Mouse (Mus musculus): ENCODE results near the gene Fam234b. TPM values are rescaled to one million over a fixed set of nuclear protein-coding genes. Genes with fewer than 3 reads are reported as not detected.

The Fam234b gene
- polyA plus RNA-seq, 1 experiment from 2014 or later: 7.9 TPM

DNA sequence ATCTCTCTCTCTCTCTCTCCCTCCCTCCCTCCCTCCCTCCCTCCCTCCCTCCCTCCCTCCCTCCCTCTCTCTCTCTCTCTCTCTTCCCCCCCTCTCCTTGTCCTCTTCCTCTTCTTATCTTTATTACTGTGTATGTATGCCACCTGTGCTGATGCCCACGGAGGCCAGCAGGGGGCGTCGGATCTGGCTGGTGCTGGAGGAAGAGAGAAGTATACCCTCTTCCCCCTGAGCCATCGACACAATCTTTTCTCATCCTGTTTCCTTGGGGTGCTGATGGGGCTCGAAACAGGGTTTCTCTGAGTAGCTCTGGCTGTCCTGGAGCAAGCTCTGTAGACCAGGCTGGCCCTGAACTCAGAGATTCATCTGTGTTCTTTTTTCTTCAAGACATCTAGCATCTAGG lies 14.9 kb upstream of the Fam234b start:
- H3K27ac ChIP-seq (replicated peaks in 1 of 2; ENCODE audit: control insufficient read depth in 1 of 2, insufficient read depth in 1 of 2, low read depth in 2 of 2, low read length in 2 of 2): no peak overlapping the region
- 38% methylated on average over 5 of the region's 5 CpGs for WGBS
- no peak for ATAC-seq (ENCODE audit: insufficient number of reproducible peaks, insufficient read depth, low FRiP score, low read depth)

DNA sequence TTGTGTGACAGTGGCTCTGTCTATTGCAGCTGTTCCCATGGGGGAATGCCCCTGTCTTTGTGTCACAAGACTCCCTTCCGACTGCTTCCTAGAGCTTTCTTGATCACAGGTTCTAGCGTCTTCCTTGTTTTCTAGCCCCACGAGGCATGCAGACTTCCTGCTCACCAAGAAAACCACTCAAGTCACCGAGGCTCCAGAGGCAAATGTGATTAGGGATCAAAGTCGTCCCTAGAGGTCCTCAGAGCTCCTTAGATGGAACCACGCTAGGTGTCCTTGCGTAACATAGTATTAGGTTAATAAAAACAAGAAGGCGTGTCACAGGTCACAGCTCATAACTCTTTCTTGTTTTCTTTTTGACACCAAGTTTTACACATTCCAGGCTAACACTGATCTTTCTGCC lies 13.8 kb upstream of the Fam234b start:
- no peak overlapping the region for H3K9ac ChIP-seq (ENCODE audit: low read length)
- H3K9me3 ChIP-seq (ENCODE audit: control insufficient read depth, low read length): no peaks in the 10 kb centered on the region
- H3K27me3 ChIP-seq (ENCODE audit: control insufficient read depth, insufficient read depth, low read length): no peaks in the 10 kb centered on the region
- no peak overlapping the region for H3K4me3 ChIP-seq (ENCODE audit: control insufficient read depth in 1 of 2, insufficient read depth in 1 of 2, low read depth in 1 of 2, low read length in 2 of 2)
- 31% methylated on average over 8 of the region's 8 CpGs for WGBS
- no peak for ATAC-seq (ENCODE audit: insufficient number of reproducible peaks, insufficient read depth, low FRiP score, low read depth)
- H3K27ac ChIP-seq (replicated peaks in 1 of 2; ENCODE audit: control insufficient read depth in 1 of 2, insufficient read depth in 1 of 2, low read depth in 2 of 2, low read length in 2 of 2): no peak overlapping the region
- no peak overlapping the region for H3K4me2 ChIP-seq (ENCODE audit: low read length)
- peaks cover 0 to 2% of the 10 kb centered on the region in 2 experiments; a peak in 1 of 4 replicates for H3K4me1 ChIP-seq (ENCODE audit: control insufficient read depth in 2 of 2, insufficient read depth in 2 of 2, low read length in 2 of 2)
- no peaks in the 10 kb centered on the region for H3K36me3 ChIP-seq (ENCODE audit: control insufficient read depth, insufficient read depth, low read length)

More for the DNA sequence above, 14.9 kb upstream of the Fam234b start:
- no peak overlapping the region for H3K4me2 ChIP-seq (ENCODE audit: low read length)
- H3K27me3 ChIP-seq (ENCODE audit: control insufficient read depth, insufficient read depth, low read length): no peaks in the 10 kb centered on the region
- no peak overlapping the region for H3K9ac ChIP-seq (ENCODE audit: low read length)
- no peaks in the 10 kb centered on the region for H3K36me3 ChIP-seq (ENCODE audit: control insufficient read depth, insufficient read depth, low read length)
- H3K4me3 ChIP-seq (ENCODE audit: control insufficient read depth in 1 of 2, insufficient read depth in 1 of 2, low read depth in 1 of 2, low read length in 2 of 2): no peak overlapping the region
- H3K9me3 ChIP-seq (ENCODE audit: control insufficient read depth, low read length): no peaks in the 10 kb centered on the region
- H3K4me1 ChIP-seq (ENCODE audit: control insufficient read depth in 2 of 2, insufficient read depth in 2 of 2, low read length in 2 of 2): peaks cover 0 to 2% of the 10 kb centered on the region in 2 experiments; a peak in 1 of 4 replicates

DNA sequence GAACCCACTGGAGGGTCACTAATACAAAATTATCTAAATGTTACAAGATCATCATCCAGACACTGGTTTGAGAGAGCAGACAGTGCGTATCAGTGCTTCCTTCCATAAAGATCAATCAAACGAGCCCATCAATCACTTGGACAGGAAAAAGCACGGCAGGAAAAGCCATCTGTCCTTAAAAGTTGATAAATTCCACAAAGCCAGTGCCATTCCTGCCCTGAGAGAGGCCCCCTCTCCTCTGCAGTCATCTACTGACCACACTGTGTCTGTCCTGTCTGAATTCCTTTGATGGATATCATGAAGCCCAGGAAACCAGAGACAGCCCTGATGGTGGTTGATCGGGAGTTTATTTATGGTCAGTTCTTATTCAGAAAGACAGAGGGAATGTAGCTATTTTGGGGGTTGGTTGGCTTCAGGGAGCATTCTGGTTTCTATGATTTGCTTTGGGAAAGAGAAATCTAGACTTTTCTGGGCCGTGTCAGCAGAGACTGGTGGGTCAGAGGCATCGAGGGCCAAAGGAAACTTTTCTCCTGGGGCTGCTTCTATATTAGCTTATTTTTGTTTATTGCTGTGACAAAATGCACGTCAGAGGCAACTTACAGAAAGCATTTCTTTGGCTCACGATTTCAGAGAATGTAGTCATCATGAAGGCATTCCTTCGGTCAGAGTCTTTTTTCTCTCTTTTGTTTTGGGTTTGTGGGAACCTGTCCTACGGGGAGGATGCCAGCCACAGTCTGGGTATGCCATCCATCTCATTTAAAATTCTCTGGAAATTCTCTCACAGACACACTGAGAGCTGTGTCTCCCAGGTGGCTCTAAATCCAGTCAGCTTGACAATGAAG lies 10.5 kb upstream of the Fam234b start:
- H3K9ac ChIP-seq (ENCODE audit: low read length): no peak overlapping the region
- no peak overlapping the region for H3K27ac ChIP-seq (replicated peaks in 1 of 2; ENCODE audit: control insufficient read depth in 1 of 2, insufficient read depth in 1 of 2, low read depth in 2 of 2, low read length in 2 of 2)
- no peak for ATAC-seq (ENCODE audit: insufficient number of reproducible peaks, insufficient read depth, low FRiP score, low read depth)
- 56% methylated on average over 10 of the region's 10 CpGs for WGBS
- peaks cover 0 to 2% of the 10 kb centered on the region in 2 experiments; a peak in 1 of 4 replicates for H3K4me1 ChIP-seq (ENCODE audit: control insufficient read depth in 2 of 2, insufficient read depth in 2 of 2, low read length in 2 of 2)
- no peaks in the 10 kb centered on the region for H3K9me3 ChIP-seq (ENCODE audit: control insufficient read depth, low read length)
- no peaks in the 10 kb centered on the region for H3K36me3 ChIP-seq (ENCODE audit: control insufficient read depth, insufficient read depth, low read length)
- no peak overlapping the region for H3K4me3 ChIP-seq (ENCODE audit: control insufficient read depth in 1 of 2, insufficient read depth in 1 of 2, low read depth in 1 of 2, low read length in 2 of 2)
- no peak overlapping the region for H3K4me2 ChIP-seq (ENCODE audit: low read length)
- H3K27me3 ChIP-seq (ENCODE audit: control insufficient read depth, insufficient read depth, low read length): no peaks in the 10 kb centered on the region

DNA sequence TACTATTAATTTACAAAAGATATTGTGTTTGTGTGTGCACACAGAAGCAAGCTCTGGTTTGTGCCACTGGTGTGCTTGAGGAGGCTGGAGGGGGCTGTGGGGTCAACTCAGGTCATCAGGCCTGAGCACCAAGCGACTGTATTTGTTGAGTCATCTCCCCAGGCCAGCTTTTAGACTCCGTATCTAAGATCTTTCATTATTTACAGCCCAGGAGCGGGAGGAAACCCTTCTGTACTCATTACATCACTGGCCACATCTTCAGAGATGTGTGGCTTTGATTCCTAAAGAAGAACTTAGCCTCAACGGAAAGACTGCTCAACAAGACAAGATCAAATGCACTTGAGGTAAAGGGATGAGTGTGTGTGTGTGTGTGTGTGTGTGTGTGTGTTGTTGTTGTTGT lies 9.1 kb upstream of the Fam234b start:
- H3K9ac ChIP-seq (ENCODE audit: low read length): no peak overlapping the region
- H3K4me3 ChIP-seq (ENCODE audit: control insufficient read depth in 1 of 2, insufficient read depth in 1 of 2, low read depth in 1 of 2, low read length in 2 of 2): no peak overlapping the region
- no peaks in the 10 kb centered on the region for H3K9me3 ChIP-seq (ENCODE audit: control insufficient read depth, low read length)
- H3K36me3 ChIP-seq (ENCODE audit: control insufficient read depth, insufficient read depth, low read length): no peaks in the 10 kb centered on the region
- ATAC-seq (ENCODE audit: insufficient number of reproducible peaks, insufficient read depth, low FRiP score, low read depth): no peak
- H3K4me2 ChIP-seq (ENCODE audit: low read length): no peak overlapping the region
- H3K27ac ChIP-seq (replicated peaks in 1 of 2; ENCODE audit: control insufficient read depth in 1 of 2, insufficient read depth in 1 of 2, low read depth in 2 of 2, low read length in 2 of 2): no peak overlapping the region
- peaks cover 2 to 6% of the 10 kb centered on the region in 2 experiments; a peak in 3 of 4 replicates for H3K4me1 ChIP-seq (ENCODE audit: control insufficient read depth in 2 of 2, insufficient read depth in 2 of 2, low read length in 2 of 2)
- H3K27me3 ChIP-seq (ENCODE audit: control insufficient read depth, insufficient read depth, low read length): no peaks in the 10 kb centered on the region
- 56% methylated on average over 4 of the region's 4 CpGs for WGBS

DNA sequence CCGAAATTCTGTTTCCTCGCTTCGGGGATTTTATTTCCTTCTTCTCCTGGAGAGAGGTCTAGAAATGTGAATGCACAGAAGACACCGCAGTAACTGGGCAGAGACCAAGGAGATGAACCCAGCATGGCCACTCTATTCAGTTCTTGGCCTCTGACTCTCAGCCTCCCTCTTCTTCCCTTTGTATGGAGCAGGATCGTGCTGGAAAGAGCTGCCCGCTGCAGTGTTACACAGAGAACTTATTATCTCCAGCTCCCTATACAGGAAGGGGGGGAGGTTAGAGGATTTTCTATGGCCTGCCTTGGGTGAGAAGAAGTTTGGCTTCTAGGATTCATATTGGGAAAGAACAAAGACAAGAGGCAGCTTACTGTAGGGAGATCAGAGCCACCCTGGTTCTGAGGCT lies 7.7 kb upstream of the Fam234b start:
- Histone ChIP-seq H3K27me3 (ENCODE audit: control insufficient read depth, insufficient read depth, low read length) (no peaks in the 10 kb centered on the region), H3K9ac (ENCODE audit: low read length) (no peak overlapping the region), H3K27ac (replicated peaks in 1 of 2; ENCODE audit: control insufficient read depth in 1 of 2, insufficient read depth in 1 of 2, low read depth in 2 of 2, low read length in 2 of 2) (no peak overlapping the region), H3K9me3 (ENCODE audit: control insufficient read depth, low read length) (no peaks in the 10 kb centered on the region), H3K4me3 (ENCODE audit: control insufficient read depth in 1 of 2, insufficient read depth in 1 of 2, low read depth in 1 of 2, low read length in 2 of 2) (no peak overlapping the region), H3K4me2 (ENCODE audit: low read length) (no peak overlapping the region), H3K4me1 (ENCODE audit: control insufficient read depth in 2 of 2, insufficient read depth in 2 of 2, low read length in 2 of 2) (peaks cover 2 to 6% of the 10 kb centered on the region in 2 experiments; a peak in 3 of 4 replicates), H3K36me3 (ENCODE audit: control insufficient read depth, insufficient read depth, low read length) (no peaks in the 10 kb centered on the region)
- WGBS: 74% methylated on average over 6 of the region's 6 CpGs
- no peak for ATAC-seq (ENCODE audit: insufficient number of reproducible peaks, insufficient read depth, low FRiP score, low read depth)

DNA sequence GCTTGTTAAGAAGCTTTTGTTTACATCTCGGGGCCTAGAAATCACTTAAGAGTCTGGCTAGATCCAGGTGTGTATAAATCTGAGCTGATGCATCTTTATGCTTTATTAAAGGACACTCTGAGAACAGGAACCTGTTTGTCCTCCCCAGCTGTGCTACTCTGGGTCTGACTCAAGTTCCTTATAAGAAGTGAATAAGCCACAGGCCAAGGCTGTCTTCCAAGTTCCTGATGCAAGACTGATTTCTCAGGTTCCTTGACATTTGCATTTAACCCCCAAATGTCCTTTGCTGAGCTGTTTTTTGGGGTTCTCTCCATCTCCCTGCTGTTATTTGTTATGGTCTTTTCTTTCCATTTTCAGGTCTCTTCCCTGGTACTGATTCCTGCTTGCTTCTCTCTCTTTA lies 5.9 kb upstream of the Fam234b start:
- H3K4me1 ChIP-seq (ENCODE audit: control insufficient read depth in 2 of 2, insufficient read depth in 2 of 2, low read length in 2 of 2): peaks cover 2 to 6% of the 10 kb centered on the region in 2 experiments; a peak in 3 of 4 replicates
- no peak for ATAC-seq (ENCODE audit: insufficient number of reproducible peaks, insufficient read depth, low FRiP score, low read depth)
- no peaks in the 10 kb centered on the region for H3K36me3 ChIP-seq (ENCODE audit: control insufficient read depth, insufficient read depth, low read length)
- H3K9ac ChIP-seq (ENCODE audit: low read length): no peak overlapping the region
- H3K27me3 ChIP-seq (ENCODE audit: control insufficient read depth, insufficient read depth, low read length): no peaks in the 10 kb centered on the region
- WGBS: 85% methylated on average over 1 of the region's 1 CpGs
- H3K4me3 ChIP-seq (ENCODE audit: control insufficient read depth in 1 of 2, insufficient read depth in 1 of 2, low read depth in 1 of 2, low read length in 2 of 2): no peak overlapping the region
- no peak overlapping the region for H3K27ac ChIP-seq (replicated peaks in 1 of 2; ENCODE audit: control insufficient read depth in 1 of 2, insufficient read depth in 1 of 2, low read depth in 2 of 2, low read length in 2 of 2)
- no peaks in the 10 kb centered on the region for H3K9me3 ChIP-seq (ENCODE audit: control insufficient read depth, low read length)
- no peak overlapping the region for H3K4me2 ChIP-seq (ENCODE audit: low read length)

DNA sequence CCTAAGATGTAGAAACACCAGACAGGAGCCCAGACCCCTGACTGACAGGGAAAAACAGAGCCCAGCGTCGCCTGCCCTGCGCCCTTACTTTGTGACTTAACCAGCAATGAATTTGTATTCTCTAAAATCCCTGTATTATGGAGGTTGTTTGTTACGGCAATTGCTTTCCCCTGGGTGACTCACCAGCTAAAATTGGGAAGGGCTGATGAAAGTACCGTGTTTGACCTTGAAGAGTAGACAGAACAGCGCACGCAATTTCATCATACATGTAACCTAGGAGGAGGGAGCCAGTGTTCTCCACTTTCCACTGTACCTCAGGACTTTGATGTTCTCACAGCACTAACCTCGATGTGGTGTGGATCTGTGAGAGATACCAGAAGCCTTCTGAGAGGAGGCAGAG lies 4.8 kb upstream of the Fam234b start:
- H3K9ac ChIP-seq (ENCODE audit: low read length): no peak overlapping the region
- no peak overlapping the region for H3K27ac ChIP-seq (replicated peaks in 1 of 2; ENCODE audit: control insufficient read depth in 1 of 2, insufficient read depth in 1 of 2, low read depth in 2 of 2, low read length in 2 of 2)
- ATAC-seq (ENCODE audit: insufficient number of reproducible peaks, insufficient read depth, low FRiP score, low read depth): no peak
- no peaks in the 10 kb centered on the region for H3K36me3 ChIP-seq (ENCODE audit: control insufficient read depth, insufficient read depth, low read length)
- H3K4me2 ChIP-seq (ENCODE audit: low read length): no peak overlapping the region
- H3K4me3 ChIP-seq (ENCODE audit: control insufficient read depth in 1 of 2, insufficient read depth in 1 of 2, low read depth in 1 of 2, low read length in 2 of 2): no peak overlapping the region
- no peaks in the 10 kb centered on the region for H3K27me3 ChIP-seq (ENCODE audit: control insufficient read depth, insufficient read depth, low read length)
- H3K9me3 ChIP-seq (ENCODE audit: control insufficient read depth, low read length): no peaks in the 10 kb centered on the region
- 68% methylated on average over 8 of the region's 8 CpGs for WGBS
- H3K4me1 ChIP-seq (ENCODE audit: control insufficient read depth in 2 of 2, insufficient read depth in 2 of 2, low read length in 2 of 2): peaks cover 4 to 6% of the 10 kb centered on the region in 2 experiments; a peak in 3 of 4 replicates
